In the genomic region with DNA sequence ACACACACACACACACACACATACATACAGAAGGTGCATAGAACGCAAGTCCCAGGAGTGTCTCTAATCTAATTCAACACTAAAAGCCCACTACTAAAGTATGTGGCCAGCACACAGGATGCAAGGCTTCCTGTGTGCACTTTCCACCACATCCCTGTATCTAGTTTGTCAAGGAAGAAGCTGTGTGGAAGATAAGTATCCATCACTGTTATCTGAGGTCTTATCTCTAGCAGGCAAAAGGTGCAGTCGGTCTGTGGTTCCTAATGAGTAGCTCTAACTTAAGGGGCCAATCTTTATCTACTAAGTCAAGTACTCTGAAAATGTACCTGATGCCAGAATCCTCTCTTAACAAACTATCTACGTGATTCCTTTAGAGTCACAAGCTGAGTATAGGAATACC, we compare ENCODE assay signal across 21 mouse cellular contexts.
DNase-seq lines count a peak whose midpoint lies in the region; ATAC-seq lines count a peak whose summit lies in the region.
"Had no signal": no experiment of that assay in that cellular context is flagged by ENCODE, and none has a peak within 500 bp of the region (broad histone marks: within the 10 kb centered on the region; RNA-seq: fewer than 3 reads in every experiment).

No protein-coding gene starts in this region.

- H3K27ac ChIP-seq in hindbrain, embryonic 10.5 days, result peak overlapping the region; percentile 29; the same call in 1 of the 2 replicates
- H3K27ac ChIP-seq in hindbrain, embryonic 16.5 days (ENCODE audit: low read depth, low read length), result no peak overlapping the region
- H3K27ac ChIP-seq in midbrain, embryonic 16.5 days (ENCODE audit: low read length), result no peak overlapping the region
- H3K27ac ChIP-seq: embryonic facial prominence, embryonic 15.5 days; hindbrain, embryonic 12.5 days had no signal

- no peak for DNase-seq in hindbrain, embryonic 10.5 days (ENCODE audit: low spot score)
- DNase-seq in layer of hippocampus, adult 18-20 months (ENCODE audit: low spot score in 2 of 2), result no peak
- DNase-seq: adrenal gland, postnatal 14 days; B cell, adult 2 months; cerebellum, adult 2 months; cerebellum, postnatal 10 days; embryo, embryonic 11 days; gastrocnemius, postnatal 10 days; kidney, adult 8-10 months had no signal

- H3K4me3 ChIP-seq in hindbrain, embryonic 10.5 days, result no peak overlapping the region
- no peak overlapping the region for H3K4me3 ChIP-seq in hindbrain, embryonic 16.5 days (ENCODE audit: low read length)
- no peak overlapping the region for H3K4me3 ChIP-seq in midbrain, embryonic 16.5 days (ENCODE audit: low read depth, low read length)
- H3K4me3 ChIP-seq: embryonic facial prominence, embryonic 15.5 days; erythroblast, embryonic 14.5 days; forebrain, embryonic 15.5 days; hindbrain, embryonic 12.5 days had no signal

- H3K9ac ChIP-seq in hindbrain, embryonic 16.5 days (ENCODE audit: low read depth, low read length), result no peak overlapping the region
- H3K9ac ChIP-seq in midbrain, embryonic 16.5 days (ENCODE audit: low read depth, low read length), result no peak overlapping the region
- H3K9ac ChIP-seq: embryonic facial prominence, embryonic 15.5 days; forebrain, embryonic 15.5 days; hindbrain, embryonic 12.5 days had no signal

- H3K4me2 ChIP-seq in hindbrain, embryonic 16.5 days (ENCODE audit: low read length), result no peak overlapping the region
- no peak overlapping the region for H3K4me2 ChIP-seq in midbrain, embryonic 16.5 days (ENCODE audit: low read length)
- H3K4me2 ChIP-seq: embryonic facial prominence, embryonic 15.5 days; forebrain, embryonic 15.5 days; hindbrain, embryonic 12.5 days had no signal

- H3K4me1 ChIP-seq in hindbrain, embryonic 10.5 days (replicated peaks), result peaks cover 13% of the 10 kb centered on the region
- H3K4me1 ChIP-seq in hindbrain, embryonic 16.5 days (ENCODE audit: control insufficient read depth, insufficient read depth, low read depth, low read length), result peaks cover 2% of the 10 kb centered on the region; the same call in 1 of the 2 replicates
- H3K4me1 ChIP-seq in midbrain, embryonic 16.5 days (ENCODE audit: control insufficient read depth, insufficient read depth, low read length), result no peaks in the 10 kb centered on the region; the same call in 1 of the 2 replicates
- H3K4me1 ChIP-seq: embryonic facial prominence, embryonic 15.5 days had no signal

- WGBS in hindbrain, embryonic 10.5 days, result 90% methylated on average over 3 of the region's 3 CpGs
- WGBS in hindbrain, embryonic 16.5 days, result 86% methylated on average over 3 of the region's 3 CpGs
- WGBS in midbrain, embryonic 16.5 days, result 95% methylated on average over 3 of the region's 3 CpGs

- ATAC-seq in hindbrain, embryonic 16.5 days, result no peak
- ATAC-seq in CD4-positive, CD25-positive, alpha-beta regulatory T cell, adult 4 months, result peak; percentile 32
- peak; percentile 42 to 49; a peak in 3 of 4 replicates for ATAC-seq in hematopoietic stem cell, adult 5-6 weeks (replicated peaks in 1 of 2; ENCODE audit: insufficient read depth in 1 of 2, low FRiP score in 2 of 2, low TSS enrichment in 1 of 2, low read depth in 1 of 2, poor library complexity in 2 of 2, severe bottlenecking in 2 of 2)
- ATAC-seq in midbrain, embryonic 16.5 days, result no peak
- ATAC-seq: activated CD4-positive, CD25-positive, alpha-beta regulatory T cell, adult 4 months; intestine, postnatal 0 days had no signal

- no peaks in the 10 kb centered on the region for H3K36me3 ChIP-seq in hindbrain, embryonic 10.5 days
- no peaks in the 10 kb centered on the region for H3K36me3 ChIP-seq in hindbrain, embryonic 16.5 days (ENCODE audit: control insufficient read depth, insufficient read depth, low read length)
- no peaks in the 10 kb centered on the region for H3K36me3 ChIP-seq in midbrain, embryonic 16.5 days (ENCODE audit: control insufficient read depth, insufficient read depth, low read length)
- H3K36me3 ChIP-seq: embryonic facial prominence, embryonic 15.5 days; forebrain, embryonic 15.5 days; hindbrain, embryonic 12.5 days had no signal

- no peaks in the 10 kb centered on the region for H3K9me3 ChIP-seq in hindbrain, embryonic 10.5 days
- peaks cover 3% of the 10 kb centered on the region; the same call in 1 of the 2 replicates for H3K9me3 ChIP-seq in hindbrain, embryonic 16.5 days (ENCODE audit: control insufficient read depth, low read length)
- H3K9me3 ChIP-seq in midbrain, embryonic 16.5 days (replicated peaks; ENCODE audit: control insufficient read depth, low read length, poor library complexity, severe bottlenecking), result no peaks in the 10 kb centered on the region
- H3K9me3 ChIP-seq: embryonic facial prominence, embryonic 15.5 days; forebrain, embryonic 15.5 days; hindbrain, embryonic 12.5 days had no signal

- no peaks in the 10 kb centered on the region for H3K27me3 ChIP-seq in hindbrain, embryonic 10.5 days (ENCODE audit: insufficient read depth, poor library complexity, severe bottlenecking)
- H3K27me3 ChIP-seq in hindbrain, embryonic 16.5 days (replicated peaks; ENCODE audit: control insufficient read depth, insufficient read depth, low read length), result no peaks in the 10 kb centered on the region
- H3K27me3 ChIP-seq in midbrain, embryonic 16.5 days (ENCODE audit: control insufficient read depth, insufficient read depth, low read depth, low read length), result no peaks in the 10 kb centered on the region
- H3K27me3 ChIP-seq: CH12.LX; embryonic facial prominence, embryonic 15.5 days; forebrain, embryonic 15.5 days; hindbrain, embryonic 12.5 days; Patski had no signal

Comparison
In these comparisons a context has a peak if more than half of its experiments do, and no peak if none do; other contexts are left out.
1. ATAC-seq: peak in CD4-positive, CD25-positive, alpha-beta regulatory T cell, adult 4 months (single experiment) and hematopoietic stem cell, adult 5-6 weeks (2 of 2); none in hindbrain, embryonic 16.5 days (single experiment) and midbrain, embryonic 16.5 days (single experiment).